Mouse (Mus musculus) liver, embryonic 14.5 days (tissue): ENCODE data around the gene Polr3gl. TPM values are rescaled to one million over a fixed set of nuclear protein-coding genes. Genes with fewer than 3 reads are reported as not detected.

Source experiments
- ATAC-seq: fragments of 200-750 bp; cut with Nextera tagmentation; 2 replicates; pipeline ENCODE4 v1.8.0; 2017; ENCODE audit warnings: moderate number of reproducible peaks, mild to moderate bottlenecking, moderate library complexity; ENCODE audit not compliant: insufficient read depth
- DNase-seq, 3 experiments: peaks; one replicate each; pipeline ENCODE4 v3.0.0-alpha.2; 2012 to 2013; ENCODE audit warnings: low read depth in 3 of 3, low spot score in 3 of 3
- H3K27ac ChIP-seq: fragments of 300-500 bp; sonication (generic); 2 replicates; pipeline ENCODE4 v1.5.1; 2014; ENCODE audit warnings: moderate library complexity, mild to moderate bottlenecking, control low read depth, inconsistent platforms
- H3K27me3 ChIP-seq: fragments of 300-500 bp; sonication (generic); 2 replicates; pipeline ENCODE4 v1.6.1; 2014; ENCODE audit warnings: mild to moderate bottlenecking, low read length, moderate library complexity; ENCODE audit not compliant: control insufficient read depth, insufficient read depth
- H3K36me3 ChIP-seq: fragments of 300-500 bp; sonication (generic); replicated peaks from 2 replicates; pipeline ENCODE4 v1.6.1; 2014; ENCODE audit warnings: low read depth; ENCODE audit not compliant: control insufficient read depth, insufficient read depth
- H3K4me1 ChIP-seq, 2 experiments: fragments of 200-500 bp in 1 of 2; fragments of 300-500 bp in 1 of 2; sonication (generic) in 1 of 2; replicated peaks; 2 replicates each; pipeline ENCODE4 v1.6.1; 2012 to 2014; ENCODE audit warnings: antibody characterized with exemption in 1 of 2, inconsistent platforms in 1 of 2, low read length in 1 of 2; ENCODE audit not compliant: control insufficient read depth in 2 of 2, insufficient read depth in 2 of 2
- H3K4me2 ChIP-seq: fragments of 300-500 bp; sonication (generic); 2 replicates; pipeline ENCODE4 v1.6.1; 2014; ENCODE audit warnings: low read depth, mild to moderate bottlenecking, control low read depth, moderate library complexity
- H3K4me3 ChIP-seq, 2 experiments: fragments of 200-500 bp in 1 of 2; fragments of 300-500 bp in 1 of 2; sonication (generic) in 1 of 2; 2 replicates each; pipeline ENCODE4 v1.5.1; 2012 to 2014; ENCODE audit warnings: low read depth in 2 of 2, low read length in 2 of 2, mild to moderate bottlenecking in 2 of 2, control low read depth in 1 of 2, inconsistent platforms in 1 of 2, moderate library complexity in 1 of 2; ENCODE audit not compliant: insufficient read depth in 1 of 2
- H3K9ac ChIP-seq: fragments of 300-500 bp; sonication (generic); replicated peaks from 2 replicates; pipeline ENCODE4 v1.6.1; 2014; ENCODE audit warnings: mild to moderate bottlenecking, control low read depth, moderate library complexity
- H3K9me3 ChIP-seq: fragments of 300-500 bp; sonication (generic); 2 replicates; pipeline ENCODE4 v1.6.1; 2016; ENCODE audit warnings: low read length, mixed read lengths; ENCODE audit not compliant: control insufficient read depth
- CTCF ChIP-seq: IDR thresholded peaks from 2 replicates; pipeline ENCODE4 v1.5.1; 2016; ENCODE audit warnings: antibody characterized with exemption, low read depth, control low read depth
- EP300 ChIP-seq: IDR thresholded peaks from 2 replicates; pipeline ENCODE4 v1.6.1; 2016; ENCODE audit warnings: antibody characterized with exemption, low read depth
- WGBS: fragments of 180-500 bp; shearing (Covaris S2); extraction: QIAGEN DNeasy Blood & Tissue Kit; methylation state at CpG from one replicate; pipeline ENCODE4 v1.1.7; 2014; ENCODE audit not compliant: insufficient replicate concordance; 5-methylcytosine and 5-hydroxymethylcytosine counted together
- polyA plus RNA-seq, 2 experiments: library from polyadenylated mRNA; depleted of rRNA in 1 of 2; stranded (reverse) in 1 of 2; unstranded in 1 of 2; fragments of >200 nt; fragmentation: Nextera tagmentation in 1 of 2; extraction: Ambion mirVana in 1 of 2; gene quantifications; 2 replicates each; pipeline versions ENCODE4 v1.2.1 to v1.2.3; 2012 to 2014

Polr3gl gene
- polyA plus RNA-seq, 2 experiments = 3.0 to 11.8 TPM

DNA sequence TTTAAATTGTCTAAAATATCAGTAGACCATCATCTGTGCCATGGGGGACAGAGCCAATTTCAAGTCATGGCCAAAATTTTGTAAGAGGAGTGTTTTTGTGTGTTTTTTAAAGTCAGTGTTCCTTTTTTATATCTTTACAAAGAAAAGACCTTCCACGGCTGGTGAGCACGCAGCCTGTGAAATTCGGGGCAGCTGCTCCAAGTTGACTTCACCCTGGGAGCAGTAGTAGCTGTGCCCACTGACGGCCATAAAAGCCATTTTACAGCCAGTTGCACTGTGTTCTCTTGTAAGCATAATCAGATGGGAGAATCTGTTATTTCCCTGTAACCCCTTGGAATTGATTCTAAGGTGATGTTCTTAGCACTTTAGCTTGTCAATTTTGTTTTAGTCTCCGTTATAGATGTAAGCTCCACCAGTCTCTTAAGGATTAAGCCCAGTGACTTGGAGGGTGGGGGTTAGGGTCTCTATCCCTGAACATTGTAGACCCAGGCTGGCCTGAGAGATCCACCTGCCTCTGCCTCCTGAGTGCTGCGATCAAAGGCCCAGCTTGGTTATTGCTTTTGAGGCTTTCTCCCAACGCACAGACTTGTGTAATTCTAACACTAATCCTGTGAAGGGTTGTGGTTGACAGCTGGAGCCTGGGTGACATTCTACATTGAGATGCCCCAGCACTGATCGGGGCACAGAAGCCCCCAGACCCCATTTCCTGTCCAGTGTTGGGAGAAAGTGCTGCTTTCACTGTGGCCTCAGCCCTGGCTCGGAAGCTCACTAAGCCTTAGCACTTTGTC, 32.9 kb downstream of the Polr3gl start:
- Histone ChIP-seq H3K27me3 (no peaks in the 10 kb centered on the region), H3K4me2 (peak overlapping the region; percentile 99), H3K4me3 (peak overlapping the region; percentile 89 to 99), H3K4me1 (peaks cover 17 to 33% of the 10 kb centered on the region in 2 experiments), H3K36me3 (peaks cover 15% of the 10 kb centered on the region), H3K27ac (no peak overlapping the region; the same call in 1 of the 2 replicates), H3K9ac (no peak overlapping the region), H3K9me3 (no peaks in the 10 kb centered on the region)
- no peak for TF ChIP-seq CTCF
- TF ChIP-seq EP300 = no peak
- DNase-seq = no peak
- ATAC-seq = no peak
- 59% methylated on average over 9 of the region's 9 CpGs for WGBS

GRCm38 (mm10) chr3:96559911-96560850, 33.8 kb downstream of the Polr3gl start:
- H3K4me3 ChIP-seq = peak overlapping the region; percentile 89 to 99
- H3K27me3 ChIP-seq = no peaks in the 10 kb centered on the region
- H3K27ac ChIP-seq = peak overlapping the region; percentile 21; the same call in 1 of the 2 replicates
- peaks cover 17 to 27% of the 10 kb centered on the region in 2 experiments for H3K4me1 ChIP-seq
- ATAC-seq (no peak), DNase-seq (no peak)
- WGBS = 47% methylated on average over 23 of the region's 23 CpGs
- peak overlapping the region; percentile 97 for H3K9ac ChIP-seq
- H3K9me3 ChIP-seq = no peaks in the 10 kb centered on the region
- H3K36me3 ChIP-seq = peaks cover 15% of the 10 kb centered on the region
- H3K4me2 ChIP-seq = peak overlapping the region; percentile 99
- TF ChIP-seq EP300 (no peak), CTCF (no peak)

DNA sequence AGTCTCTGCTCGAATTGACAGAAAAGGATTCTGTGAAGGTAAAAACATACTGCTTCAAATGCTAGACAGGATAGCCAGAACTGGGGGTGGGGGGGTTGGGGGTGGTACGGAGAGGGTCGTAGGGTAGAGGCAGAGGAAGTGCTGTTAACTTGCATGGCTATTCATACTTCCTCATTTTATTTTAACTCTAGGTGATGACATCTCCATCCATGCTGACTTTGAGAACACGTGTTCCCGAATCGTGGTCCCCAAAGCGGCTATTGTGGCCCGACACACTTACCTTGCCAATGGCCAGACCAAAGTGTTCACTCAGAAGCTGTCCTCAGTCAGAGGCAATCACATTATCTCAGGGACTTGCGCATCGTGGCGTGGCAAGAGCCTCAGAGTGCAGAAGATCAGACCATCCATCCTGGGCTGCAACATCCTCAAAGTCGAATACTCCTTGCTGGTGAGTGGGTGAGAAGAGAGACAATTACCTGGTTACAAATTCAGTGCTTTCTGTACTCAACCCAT, 34.5 kb downstream of the Polr3gl start:
- H3K9me3 ChIP-seq = no peaks in the 10 kb centered on the region
- peak overlapping the region; percentile 97 for H3K9ac ChIP-seq
- H3K27me3 ChIP-seq = no peaks in the 10 kb centered on the region
- no peak for ATAC-seq
- peaks cover 15% of the 10 kb centered on the region for H3K36me3 ChIP-seq
- 12% methylated on average over 12 of the region's 12 CpGs for WGBS
- TF ChIP-seq CTCF (no peak), EP300 (no peak)
- no peak for DNase-seq
- peak overlapping the region; percentile 21; the same call in 1 of the 2 replicates for H3K27ac ChIP-seq
- peaks cover 15 to 22% of the 10 kb centered on the region in 2 experiments for H3K4me1 ChIP-seq
- peak overlapping the region; percentile 99 for H3K4me2 ChIP-seq
- peak overlapping the region; percentile 89 to 99 for H3K4me3 ChIP-seq

- H3K4me3 ChIP-seq = peak overlapping the region; percentile 89 to 99
- H3K36me3 ChIP-seq = peaks cover 15% of the 10 kb centered on the region
- H3K27me3 ChIP-seq = no peaks in the 10 kb centered on the region
- peak overlapping the region; percentile 90 for H3K27ac ChIP-seq
- peak overlapping the region; percentile 99 for H3K4me2 ChIP-seq
- peaks cover 10 to 16% of the 10 kb centered on the region in 2 experiments for H3K4me1 ChIP-seq
- no peak for ATAC-seq
- TF ChIP-seq EP300 (no peak), CTCF (no peak)
- peak overlapping the region; percentile 97 for H3K9ac ChIP-seq
- DNase-seq = no peak
- 9% methylated on average over 10 of the region's 10 CpGs for WGBS
- no peaks in the 10 kb centered on the region for H3K9me3 ChIP-seq
Measured at GRCm38 (mm10) chr3:96558668-96559196, 35.2 kb downstream of the Polr3gl start.
